Mouse (Mus musculus): Measurements from ENCODE around the gene 2010111I01Rik. TPM values are rescaled to one million over a fixed set of nuclear protein-coding genes. Genes with fewer than 3 reads are reported as not detected.

The 2010111I01Rik gene
- polyA plus RNA-seq, 1 experiment from 2014 or later: 101 TPM

- H3K36me3 ChIP-seq (ENCODE audit: control insufficient read depth, insufficient read depth, low read length): no peaks in the 10 kb centered on the region
- H3K27ac ChIP-seq (replicated peaks): no peak overlapping the region
- H3K9ac ChIP-seq (ENCODE audit: low read length): no peak overlapping the region
- no peak overlapping the region for H3K4me3 ChIP-seq (ENCODE audit: low read depth, low read length)
- 79% methylated on average over 2 of the region's 2 CpGs for WGBS
- peaks cover 6% of the 10 kb centered on the region for H3K4me1 ChIP-seq (replicated peaks; ENCODE audit: control insufficient read depth, insufficient read depth)
- H3K4me2 ChIP-seq (replicated peaks; ENCODE audit: low read depth): no peak overlapping the region
- TF ChIP-seq CTCF (IDR thresholded peaks at IDR 0.05; ENCODE audit: low read depth): no peak
- TF ChIP-seq EP300 (optimal IDR thresholded peaks at IDR 0.05): no peak
- no peak for DNase-seq (ENCODE audit: low spot score)
- no peak for ATAC-seq (ENCODE audit: low FRiP score, low TSS enrichment)
- no peaks in the 10 kb centered on the region for H3K9me3 ChIP-seq (ENCODE audit: control insufficient read depth, low read length)
- H3K27me3 ChIP-seq (ENCODE audit: control insufficient read depth, insufficient read depth, low read length): no peaks in the 10 kb centered on the region
Measured at GRCm38 (mm10) chr13:63091246-63091645, 126.6 kb downstream of the 2010111I01Rik start.

GRCm38 (mm10) chr13:63092299-63092698 lies 127.6 kb downstream of the 2010111I01Rik start:
- Histone ChIP-seq H3K27ac (replicated peaks) (no peak overlapping the region), H3K9ac (ENCODE audit: low read length) (no peak overlapping the region), H3K4me3 (ENCODE audit: low read depth, low read length) (no peak overlapping the region), H3K9me3 (ENCODE audit: control insufficient read depth, low read length) (no peaks in the 10 kb centered on the region), H3K36me3 (ENCODE audit: control insufficient read depth, insufficient read depth, low read length) (no peaks in the 10 kb centered on the region), H3K4me1 (replicated peaks; ENCODE audit: control insufficient read depth, insufficient read depth) (peaks cover 11% of the 10 kb centered on the region), H3K27me3 (ENCODE audit: control insufficient read depth, insufficient read depth, low read length) (no peaks in the 10 kb centered on the region), H3K4me2 (replicated peaks; ENCODE audit: low read depth) (no peak overlapping the region)
- DNase-seq (ENCODE audit: low spot score): no peak
- ATAC-seq (ENCODE audit: low FRiP score, low TSS enrichment): peak; percentile 82
- 85% methylated on average over 2 of the region's 2 CpGs for WGBS
- no peak for TF ChIP-seq EP300 (optimal IDR thresholded peaks at IDR 0.05)
- TF ChIP-seq CTCF (IDR thresholded peaks at IDR 0.05; ENCODE audit: low read depth): no peak

GRCm38 (mm10) chr13:63092874-63093273 lies 128.2 kb downstream of the 2010111I01Rik start:
- H3K4me2 ChIP-seq (replicated peaks; ENCODE audit: low read depth): no peak overlapping the region
- H3K4me3 ChIP-seq (ENCODE audit: low read depth, low read length): no peak overlapping the region
- H3K27ac ChIP-seq (replicated peaks): no peak overlapping the region
- ATAC-seq (ENCODE audit: low FRiP score, low TSS enrichment): peak; percentile 39; the same call in 1 of the 2 replicates
- no peaks in the 10 kb centered on the region for H3K9me3 ChIP-seq (ENCODE audit: control insufficient read depth, low read length)
- no peak overlapping the region for H3K9ac ChIP-seq (ENCODE audit: low read length)
- H3K36me3 ChIP-seq (ENCODE audit: control insufficient read depth, insufficient read depth, low read length): no peaks in the 10 kb centered on the region
- DNase-seq (ENCODE audit: low spot score): no peak
- H3K4me1 ChIP-seq (replicated peaks; ENCODE audit: control insufficient read depth, insufficient read depth): peaks cover 13% of the 10 kb centered on the region
- no peaks in the 10 kb centered on the region for H3K27me3 ChIP-seq (ENCODE audit: control insufficient read depth, insufficient read depth, low read length)
- TF ChIP-seq CTCF (IDR thresholded peaks at IDR 0.05; ENCODE audit: low read depth) (no peak), EP300 (optimal IDR thresholded peaks at IDR 0.05) (no peak)
- WGBS: 60% methylated on average over 2 of the region's 2 CpGs

- 75% methylated on average over 6 of the region's 6 CpGs for WGBS
- Histone ChIP-seq H3K4me3 (ENCODE audit: low read depth, low read length) (no peak overlapping the region), H3K36me3 (ENCODE audit: control insufficient read depth, insufficient read depth, low read length) (no peaks in the 10 kb centered on the region), H3K4me2 (replicated peaks; ENCODE audit: low read depth) (no peak overlapping the region), H3K4me1 (replicated peaks; ENCODE audit: control insufficient read depth, insufficient read depth) (peaks cover 13% of the 10 kb centered on the region), H3K27ac (replicated peaks) (peak overlapping the region; percentile 72; the same call in 1 of the 2 replicates), H3K9ac (ENCODE audit: low read length) (no peak overlapping the region), H3K9me3 (ENCODE audit: control insufficient read depth, low read length) (no peaks in the 10 kb centered on the region), H3K27me3 (ENCODE audit: control insufficient read depth, insufficient read depth, low read length) (no peaks in the 10 kb centered on the region)
- TF ChIP-seq CTCF (IDR thresholded peaks at IDR 0.05; ENCODE audit: low read depth): no peak
- no peak for TF ChIP-seq EP300 (optimal IDR thresholded peaks at IDR 0.05)
- no peak for DNase-seq (ENCODE audit: low spot score)
- ATAC-seq (ENCODE audit: low FRiP score, low TSS enrichment): no peak
Measured at GRCm38 (mm10) chr13:63093636-63094035, 128.9 kb downstream of the 2010111I01Rik start.

- Histone ChIP-seq H3K4me2 (replicated peaks; ENCODE audit: low read depth) (no peak overlapping the region), H3K9ac (ENCODE audit: low read length) (no peak overlapping the region), H3K4me1 (replicated peaks; ENCODE audit: control insufficient read depth, insufficient read depth) (peaks cover 11% of the 10 kb centered on the region), H3K27ac (replicated peaks) (peak overlapping the region; percentile 72), H3K36me3 (ENCODE audit: control insufficient read depth, insufficient read depth, low read length) (no peaks in the 10 kb centered on the region), H3K27me3 (ENCODE audit: control insufficient read depth, insufficient read depth, low read length) (no peaks in the 10 kb centered on the region), H3K9me3 (ENCODE audit: control insufficient read depth, low read length) (no peaks in the 10 kb centered on the region), H3K4me3 (ENCODE audit: low read depth, low read length) (no peak overlapping the region)
- TF ChIP-seq CTCF (IDR thresholded peaks at IDR 0.05; ENCODE audit: low read depth): no peak
- no peak for TF ChIP-seq EP300 (optimal IDR thresholded peaks at IDR 0.05)
- no peak for ATAC-seq (ENCODE audit: low FRiP score, low TSS enrichment)
- DNase-seq (ENCODE audit: low spot score): peak; percentile 24
- 23% methylated on average over 8 of the region's 8 CpGs for WGBS
Measured at GRCm38 (mm10) chr13:63094317-63095131, 129.8 kb downstream of the 2010111I01Rik start.

GRCm38 (mm10) chr13:63096764-63097163 lies 132.1 kb downstream of the 2010111I01Rik start:
- no peak for TF ChIP-seq CTCF (IDR thresholded peaks at IDR 0.05; ENCODE audit: low read depth)
- no peak for TF ChIP-seq EP300 (optimal IDR thresholded peaks at IDR 0.05)
- no peaks in the 10 kb centered on the region for H3K27me3 ChIP-seq (ENCODE audit: control insufficient read depth, insufficient read depth, low read length)
- no peak overlapping the region for H3K4me2 ChIP-seq (replicated peaks; ENCODE audit: low read depth)
- DNase-seq (ENCODE audit: low spot score) (no peak), ATAC-seq (ENCODE audit: low FRiP score, low TSS enrichment) (peak; percentile 32; the same call in 1 of the 2 replicates)
- H3K9ac ChIP-seq (ENCODE audit: low read length): no peak overlapping the region
- 21% methylated on average over 3 of the region's 3 CpGs for WGBS
- no peaks in the 10 kb centered on the region for H3K36me3 ChIP-seq (ENCODE audit: control insufficient read depth, insufficient read depth, low read length)
- H3K4me1 ChIP-seq (replicated peaks; ENCODE audit: control insufficient read depth, insufficient read depth): peaks cover 7% of the 10 kb centered on the region
- no peak overlapping the region for H3K4me3 ChIP-seq (ENCODE audit: low read depth, low read length)
- H3K27ac ChIP-seq (replicated peaks): peak overlapping the region; percentile 56
- H3K9me3 ChIP-seq (ENCODE audit: control insufficient read depth, low read length): no peaks in the 10 kb centered on the region

Data from stomach, postnatal 0 days (tissue).